Mouse (Mus musculus): ENCODE data around the gene Hspa1l.
"Not testable (repeated sequence)": the region's sequence is repeated elsewhere in the genome, so short reads cannot be mapped to it uniquely, and the experiment has no call there.

The Hspa1l gene

GRCm38 (mm10) chr17:35005158-35005557 lies 32.7 kb downstream of the Hspa1l start:
- DNase-seq (ENCODE audit: low read depth) = no peak

DNA sequence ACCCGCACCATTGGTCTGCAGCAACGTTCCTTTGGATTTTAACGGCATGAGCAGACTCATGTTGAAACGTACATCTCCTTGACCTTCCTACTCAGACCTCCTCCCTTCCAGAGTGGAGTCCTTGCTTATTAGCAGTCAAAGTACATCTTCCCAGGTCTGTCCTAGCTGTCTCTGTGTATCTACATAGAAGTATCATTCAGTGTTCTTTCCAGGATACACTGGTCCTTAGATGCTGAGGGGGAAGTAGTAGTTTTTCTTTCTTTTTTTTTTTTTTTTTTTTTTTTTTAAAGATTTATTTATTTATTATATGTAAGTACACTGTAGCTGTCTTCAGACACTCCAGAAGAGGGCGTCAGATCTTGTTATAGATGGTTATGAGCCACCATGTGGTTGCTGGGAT lies 33.4 kb downstream of the Hspa1l start:
- not testable (repeated sequence) for DNase-seq (ENCODE audit: low read depth)

GRCm38 (mm10) chr17:35007387-35007991 lies 35.0 kb downstream of the Hspa1l start:
- DNase-seq (ENCODE audit: low read depth) = no peak

- DNase-seq (ENCODE audit: low read depth) = no peak
Measured at GRCm38 (mm10) chr17:35009586-35009985, 37.1 kb downstream of the Hspa1l start.

DNA sequence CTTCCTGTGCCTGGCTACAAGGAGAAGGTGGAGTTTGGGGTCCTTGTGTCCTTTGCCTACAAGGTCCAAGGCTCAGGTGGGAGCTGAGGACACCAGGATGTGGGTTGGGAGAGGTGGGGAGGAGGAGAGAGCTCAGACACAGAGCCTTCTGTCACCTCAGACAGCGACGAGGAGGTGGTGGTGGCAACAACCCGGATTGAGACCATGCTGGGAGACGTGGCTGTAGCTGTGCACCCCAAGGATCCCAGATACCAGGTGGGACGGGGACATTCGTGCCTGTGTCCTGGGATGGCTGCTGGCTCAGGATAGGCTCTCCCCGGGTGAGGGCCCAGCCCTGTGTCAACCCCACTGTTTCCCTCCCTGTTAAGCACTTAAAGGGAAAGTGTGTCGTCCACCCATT lies 38.9 kb downstream of the Hspa1l start:
- DNase-seq (ENCODE audit: low read depth) = no peak

DNA sequence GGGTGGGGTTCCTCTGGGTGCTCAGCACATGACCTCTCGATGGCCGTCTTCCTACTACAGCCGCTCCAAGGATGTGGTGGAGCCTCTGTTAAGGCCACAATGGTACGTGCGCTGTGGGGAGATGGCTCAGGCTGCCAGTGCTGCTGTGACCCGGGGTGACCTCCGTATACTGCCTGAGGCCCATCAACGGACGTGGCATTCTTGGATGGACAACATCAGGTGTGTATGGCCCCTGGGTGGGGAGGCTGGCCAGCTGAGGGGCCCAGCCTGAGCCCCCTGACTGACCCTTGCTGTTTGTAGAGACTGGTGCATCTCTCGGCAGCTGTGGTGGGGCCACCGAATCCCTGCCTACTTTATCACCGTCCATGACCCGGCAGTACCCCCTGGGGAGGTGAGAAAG lies 39.9 kb downstream of the Hspa1l start:
- DNase-seq (ENCODE audit: low read depth) = no peak

DNA sequence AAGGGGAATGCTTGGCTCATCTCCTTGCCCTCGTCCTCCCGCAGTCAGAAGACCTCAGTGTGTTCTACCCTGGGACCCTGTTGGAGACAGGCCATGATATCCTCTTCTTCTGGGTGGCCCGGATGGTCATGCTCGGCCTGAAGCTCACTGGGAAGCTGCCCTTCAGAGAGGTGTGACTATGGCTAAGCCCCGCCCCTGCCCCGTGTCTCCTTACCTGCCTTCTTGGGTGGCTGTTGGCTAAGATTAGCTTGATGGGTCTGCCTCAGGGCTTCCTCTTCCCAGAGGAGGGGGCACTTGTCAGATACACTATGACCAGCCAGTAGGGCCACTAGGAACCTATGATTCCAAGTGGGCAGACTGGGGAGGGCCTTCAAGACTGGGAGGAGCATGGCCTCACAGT lies 40.7 kb downstream of the Hspa1l start:
- DNase-seq (ENCODE audit: low read depth) = no peak

GRCm38 (mm10) chr17:35015296-35015695 lies 42.8 kb downstream of the Hspa1l start:
- DNase-seq (ENCODE audit: low read depth) = no peak

DNA sequence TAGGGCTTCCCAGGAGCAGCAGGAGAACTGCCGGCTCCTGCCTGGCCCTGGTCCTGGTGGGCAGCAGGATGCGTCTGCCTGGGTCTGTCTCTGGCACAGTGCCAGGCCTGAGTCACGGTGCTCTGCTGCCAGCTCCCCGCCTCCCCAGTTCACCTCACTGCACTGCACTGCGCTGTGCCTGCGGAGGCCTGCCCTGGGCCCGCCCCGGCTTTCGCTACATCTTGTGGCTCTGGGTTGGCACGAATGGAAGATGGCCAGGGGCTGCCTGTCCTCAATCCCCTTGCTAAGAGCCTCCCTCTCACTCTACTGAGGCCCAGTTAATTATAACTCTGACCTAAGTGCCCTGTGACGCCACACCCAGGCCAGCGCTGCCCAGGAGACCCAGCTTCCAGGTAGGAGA lies 43.9 kb downstream of the Hspa1l start, which contains the start of gene Vwa7:
Gene Vwa7, plus strand, starts transcription at position 204 of the 400 bp plus-strand sequence.
- DNase-seq (ENCODE audit: low read depth) = no peak

DNA sequence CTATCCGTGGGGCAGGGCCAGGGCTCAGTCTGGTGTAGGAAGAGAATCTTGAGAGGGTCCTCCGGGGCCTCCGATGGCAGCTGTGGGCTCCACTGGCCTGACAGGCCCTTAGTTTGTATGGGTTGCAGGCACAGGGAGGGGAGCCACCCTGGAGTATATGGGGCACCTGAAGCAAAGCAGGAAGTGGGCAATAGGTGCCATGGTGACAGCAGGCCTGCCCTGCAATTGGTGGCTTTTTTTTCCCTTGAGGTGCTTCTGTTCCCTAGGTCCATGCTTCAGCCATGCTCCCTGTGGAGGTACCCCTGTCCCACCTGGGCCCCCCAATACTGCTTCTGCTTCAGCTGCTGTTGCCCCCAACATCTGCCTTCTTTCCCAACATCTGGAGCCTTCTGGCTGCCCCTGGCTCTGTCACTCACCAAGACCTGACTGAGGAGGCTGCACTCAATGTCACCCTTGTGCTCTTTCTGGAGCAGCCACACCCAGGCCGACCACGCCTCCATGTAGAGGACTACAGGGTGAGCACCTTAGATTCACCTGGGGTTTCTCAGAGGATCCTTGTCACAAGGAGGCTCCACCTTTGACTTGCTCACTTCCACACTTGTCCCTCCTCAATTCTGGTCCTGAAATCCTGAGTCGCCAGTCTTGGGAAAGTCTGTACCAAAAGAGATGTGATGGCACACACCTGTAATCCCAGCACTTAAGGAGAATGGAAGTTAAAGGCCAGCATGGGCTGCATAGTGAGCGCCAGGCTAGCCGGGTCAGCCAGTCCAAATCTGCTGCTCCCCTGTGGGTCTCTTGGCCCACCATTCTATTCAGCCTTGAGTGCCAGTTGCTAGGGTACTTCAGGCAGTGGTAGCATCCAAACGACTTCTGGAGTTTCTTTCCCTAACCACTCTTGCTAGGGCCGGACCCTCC lies 44.5 kb downstream of the Hspa1l start:
- DNase-seq (ENCODE audit: low read depth) = peak; percentile 46

DNA sequence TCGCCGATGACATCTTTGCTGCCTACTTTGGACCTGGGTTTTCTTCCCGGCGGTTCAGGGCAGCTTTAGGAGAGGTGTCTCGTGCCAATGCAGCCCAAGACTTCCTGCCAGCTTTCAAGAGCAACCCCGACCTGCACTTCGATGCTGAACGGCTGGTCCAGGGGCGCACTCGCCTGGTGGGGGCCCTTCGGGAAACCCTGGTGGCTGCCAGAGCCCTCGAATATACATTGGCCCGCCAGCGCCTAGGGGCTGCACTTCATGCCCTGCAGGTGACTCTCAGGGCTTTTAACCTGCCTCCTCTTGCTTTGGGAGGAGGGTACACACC lies 45.2 kb downstream of the Hspa1l start:
- no peak for DNase-seq (ENCODE audit: low read depth)

DNA sequence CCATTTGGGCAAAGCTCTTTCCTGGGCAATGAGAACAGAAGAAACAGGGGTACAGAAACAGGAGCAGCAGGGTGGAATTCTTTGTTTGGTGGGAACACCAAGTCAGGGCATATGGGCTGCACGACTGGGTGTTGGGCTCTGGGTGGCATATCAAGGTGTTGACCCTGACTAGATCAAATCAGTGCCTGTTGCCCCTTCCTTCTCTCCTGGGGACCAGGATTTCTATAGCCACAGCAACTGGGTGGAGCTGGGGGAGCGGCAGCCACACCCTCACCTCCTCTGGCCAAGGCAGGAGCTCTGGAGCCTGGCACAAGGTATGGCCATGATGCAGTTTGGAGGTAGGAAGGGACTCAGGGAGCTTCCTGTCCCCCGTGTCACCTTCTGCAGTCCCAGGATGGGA lies 45.7 kb downstream of the Hspa1l start:
- no peak for DNase-seq (ENCODE audit: low read depth)

DNA sequence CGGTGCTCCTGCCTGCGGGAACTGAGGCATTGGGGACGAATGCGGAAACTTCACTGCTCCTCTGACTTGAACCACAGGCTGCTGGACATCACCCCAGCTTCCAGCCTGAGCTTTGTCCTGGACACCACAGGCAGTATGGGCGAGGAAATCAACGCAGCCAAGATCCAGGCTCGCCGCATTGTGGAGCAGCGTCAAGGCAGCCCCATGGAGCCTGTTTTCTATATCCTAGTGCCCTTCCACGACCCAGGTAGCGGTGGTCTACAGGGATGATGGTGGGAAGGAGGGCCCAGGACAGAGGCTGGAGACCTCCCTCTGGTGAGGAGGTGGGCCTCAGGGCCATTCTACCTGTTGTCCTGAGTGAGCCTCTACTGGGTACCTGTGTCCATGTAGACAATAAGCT lies 47.4 kb downstream of the Hspa1l start:
- DNase-seq (ENCODE audit: low read depth) = no peak

GRCm38 (mm10) chr17:35020551-35020950 lies 48.0 kb downstream of the Hspa1l start:
- DNase-seq (ENCODE audit: low read depth) = no peak

DNA sequence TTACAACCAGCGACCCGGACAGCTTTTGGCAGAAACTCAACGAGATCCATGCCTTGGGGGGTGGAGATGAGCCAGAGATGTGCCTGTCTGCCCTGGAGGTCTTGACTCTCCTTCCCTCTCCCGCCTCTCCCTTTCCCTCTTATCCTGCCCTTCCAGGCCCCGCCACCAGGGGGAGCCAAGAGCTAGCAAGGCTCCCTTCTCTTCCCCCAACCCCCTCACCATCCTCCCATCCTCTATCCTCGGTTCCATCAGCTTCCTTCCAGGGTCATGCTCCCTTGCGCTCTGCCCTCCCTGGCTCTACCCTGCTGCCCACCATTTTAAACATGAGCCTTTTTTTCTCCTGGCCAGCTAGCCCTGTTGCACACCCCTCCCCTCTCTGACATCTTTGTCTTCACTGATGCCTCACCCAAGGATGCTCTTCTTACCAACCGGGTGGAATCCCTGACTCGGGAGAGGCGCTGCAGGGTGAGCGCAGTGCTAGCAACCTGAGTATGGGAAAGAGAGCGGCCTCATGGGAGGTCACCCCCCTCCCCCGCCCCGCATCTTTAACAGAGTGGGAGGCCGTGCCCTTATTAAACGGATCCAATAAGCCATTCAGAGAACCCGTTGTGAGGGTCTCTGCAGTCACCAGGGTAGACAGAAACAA lies 48.8 kb downstream of the Hspa1l start:
- DNase-seq (ENCODE audit: low read depth) = peak; percentile 92

DNA sequence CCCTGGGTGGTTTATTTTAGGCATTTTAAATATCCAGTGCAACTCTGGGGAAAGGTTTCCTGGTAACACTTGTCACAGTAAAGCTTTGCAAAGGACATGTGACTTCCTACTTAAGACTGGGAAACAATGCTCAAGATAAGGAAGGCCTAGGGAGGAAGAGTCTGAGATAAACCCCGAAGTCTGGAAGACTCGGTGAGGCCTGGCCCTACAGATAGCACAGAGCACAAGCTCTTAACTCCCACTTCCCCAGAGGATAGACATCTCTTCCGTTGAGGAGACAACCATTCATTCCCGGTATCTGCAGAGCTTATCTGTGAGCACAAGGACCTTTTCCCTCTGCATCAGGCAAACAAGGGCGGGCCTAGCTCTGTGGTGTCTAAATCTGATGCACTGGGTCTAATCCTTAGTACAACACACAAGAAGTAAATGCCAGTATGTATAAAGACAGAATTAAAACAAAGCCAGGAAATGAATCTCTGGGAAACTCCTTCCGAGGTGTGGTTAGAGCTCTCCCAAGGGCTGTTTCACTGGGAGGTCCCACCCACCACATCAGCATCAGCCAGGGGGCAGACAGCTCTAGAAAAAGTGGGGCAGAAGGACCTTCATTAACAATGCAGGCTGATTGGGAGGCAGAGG lies 49.5 kb downstream of the Hspa1l start:
- DNase-seq (ENCODE audit: low read depth) = no peak

- DNase-seq (ENCODE audit: low read depth) = no peak
Measured at GRCm38 (mm10) chr17:35022541-35023060, 50.1 kb downstream of the Hspa1l start.

DNA sequence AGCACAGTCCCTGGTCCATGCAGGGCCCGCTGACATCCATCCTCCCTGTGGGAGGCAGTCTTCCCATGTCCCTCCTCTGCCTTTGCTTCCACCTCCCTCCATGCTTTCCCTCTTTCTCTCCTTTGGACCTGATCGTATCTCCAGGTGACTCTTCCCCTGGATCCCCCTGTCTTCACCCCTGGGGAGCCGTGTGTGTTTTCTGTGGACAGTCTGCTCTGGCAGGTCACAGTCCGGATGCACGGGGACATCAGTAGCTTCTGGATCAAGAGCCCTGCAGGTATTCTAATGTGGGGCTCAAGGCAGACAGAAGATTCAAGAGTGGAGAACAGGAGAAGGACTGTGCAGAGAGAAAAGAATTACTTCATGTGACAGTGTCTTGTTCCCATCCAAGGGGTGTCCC lies 50.7 kb downstream of the Hspa1l start:
- no peak for DNase-seq (ENCODE audit: low read depth)

GRCm38 (mm10) chr17:35023756-35024155 lies 51.3 kb downstream of the Hspa1l start:
- no peak for DNase-seq (ENCODE audit: low read depth)

DNA sequence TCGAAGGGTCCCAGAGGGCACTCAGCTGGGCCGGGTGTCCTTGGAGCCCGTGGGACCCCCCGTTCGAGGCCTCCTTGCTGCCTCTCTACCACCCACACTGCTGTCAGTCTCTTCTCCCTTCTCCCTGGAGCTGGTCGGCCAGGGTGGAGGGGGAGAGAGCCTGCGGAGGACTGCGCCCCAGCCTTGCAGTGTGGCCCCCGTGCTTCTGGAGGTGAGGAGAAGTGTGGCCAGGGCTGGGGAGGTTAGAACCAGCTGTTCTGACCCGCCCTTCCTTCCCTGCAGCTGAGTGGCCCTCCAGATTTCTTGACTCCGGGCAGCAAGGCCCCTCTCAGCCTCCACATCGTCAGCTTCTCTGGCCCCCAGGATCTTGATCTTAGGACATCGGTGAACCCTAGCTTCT lies 51.8 kb downstream of the Hspa1l start:
- DNase-seq (ENCODE audit: low read depth) = no peak

GRCm38 (mm10) chr17:35024691-35025488 lies 52.4 kb downstream of the Hspa1l start:
- DNase-seq (ENCODE audit: low read depth) = no peak

DNA sequence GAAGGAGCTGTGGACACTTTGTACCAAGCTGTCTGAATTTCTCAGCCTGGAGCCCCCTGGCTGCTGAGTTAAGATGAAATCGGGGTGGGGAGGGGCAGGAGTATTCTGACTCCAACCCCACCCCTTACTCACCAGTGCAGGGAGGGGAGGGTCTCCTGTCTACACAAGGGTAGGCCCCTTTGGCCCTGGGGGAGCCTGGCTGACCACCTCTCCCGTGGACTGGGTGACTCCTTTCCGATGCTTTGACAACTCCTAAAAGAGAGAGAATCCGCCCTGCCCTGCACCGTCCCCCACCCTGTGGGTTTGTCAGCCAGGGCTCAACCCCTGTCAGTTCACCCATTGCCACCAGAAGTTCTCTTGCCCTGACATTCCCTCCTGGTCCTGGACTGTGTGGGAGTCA lies 53.7 kb downstream of the Hspa1l start:
- no peak for DNase-seq (ENCODE audit: low read depth)
